Mouse (Mus musculus) hindbrain, embryonic 13.5 days (tissue): ENCODE results near the gene Fut2. TPM values are rescaled to one million over a fixed set of nuclear protein-coding genes. Genes with fewer than 3 reads are reported as not detected.
"Not testable (repeated sequence)": the region's sequence is repeated elsewhere in the genome, so short reads cannot be mapped to it uniquely, and the experiment has no call there.

Source experiments
- ATAC-seq: fragments of 200-750 bp; cut with Nextera tagmentation; 2 replicates; pipeline ENCODE4 v1.8.0; 2017; ENCODE audit warnings: moderate TSS enrichment; ENCODE audit not compliant: low FRiP score
- H3K27ac ChIP-seq: fragments of 300-500 bp; sonication (generic); 2 replicates; pipeline ENCODE4 v1.5.1; 2015; ENCODE audit warnings: inconsistent platforms, mild to moderate bottlenecking, moderate library complexity
- H3K27me3 ChIP-seq: fragments of 300-500 bp; sonication (generic); 2 replicates; pipeline ENCODE4 v1.6.1; 2015; ENCODE audit warnings: mild to moderate bottlenecking, inconsistent platforms
- H3K36me3 ChIP-seq: fragments of 300-500 bp; sonication (generic); 2 replicates; pipeline ENCODE4 v1.6.1; 2015; ENCODE audit warnings: mild to moderate bottlenecking, inconsistent platforms
- H3K4me1 ChIP-seq: fragments of 300-500 bp; sonication (generic); replicated peaks from 2 replicates; pipeline ENCODE4 v1.6.1; 2015; ENCODE audit warnings: inconsistent platforms
- H3K4me2 ChIP-seq: fragments of 300-500 bp; sonication (generic); 2 replicates; pipeline ENCODE4 v1.6.1; 2015; ENCODE audit warnings: inconsistent platforms, mild to moderate bottlenecking, moderate library complexity
- H3K4me3 ChIP-seq: fragments of 300-500 bp; sonication (generic); 2 replicates; pipeline ENCODE4 v1.5.1; 2015; ENCODE audit warnings: mild to moderate bottlenecking, inconsistent platforms
- H3K9ac ChIP-seq: fragments of 300-500 bp; sonication (generic); 2 replicates; pipeline ENCODE4 v1.6.1; 2015; ENCODE audit warnings: mild to moderate bottlenecking, inconsistent platforms
- H3K9me3 ChIP-seq: fragments of 300-500 bp; sonication (generic); 2 replicates; pipeline ENCODE4 v1.6.1; 2016; ENCODE audit warnings: inconsistent platforms
- WGBS: fragments of 180-500 bp; shearing (Covaris S2); methylation state at CpG from one replicate; pipeline ENCODE4 v1.1.7; 2015; 5-methylcytosine and 5-hydroxymethylcytosine counted together
- polyA plus RNA-seq: library from polyadenylated mRNA; unstranded; fragments of >200 nt; fragmentation: Nextera tagmentation; extraction: Ambion mirVana; gene quantifications from 2 replicates; pipeline ENCODE4 v1.2.1, GENCODE M21; 2015

Gene Fut2
- polyA plus RNA-seq, 1 experiment from 2014 or later: 0.09 TPM

- Histone ChIP-seq H3K36me3 (no peaks in the 10 kb centered on the region), H3K4me2 (peak overlapping the region; percentile 25), H3K9me3 (no peaks in the 10 kb centered on the region; the same call in 1 of the 2 replicates), H3K9ac (peak overlapping the region; percentile 46; the same call in 1 of the 2 replicates), H3K27ac (no peak overlapping the region), H3K4me1 (0 out of 2 replicates have a peak, but pooled peaks cover 4% of the 10 kb centered on the region), H3K4me3 (no peak overlapping the region), H3K27me3 (no peaks in the 10 kb centered on the region)
- 30% methylated on average over 17 of the region's 17 CpGs for WGBS
- ATAC-seq: no peak
Measured at GRCm38 (mm10) chr7:45654424-45655047, 11.7 kb downstream of the Fut2 start.

DNA sequence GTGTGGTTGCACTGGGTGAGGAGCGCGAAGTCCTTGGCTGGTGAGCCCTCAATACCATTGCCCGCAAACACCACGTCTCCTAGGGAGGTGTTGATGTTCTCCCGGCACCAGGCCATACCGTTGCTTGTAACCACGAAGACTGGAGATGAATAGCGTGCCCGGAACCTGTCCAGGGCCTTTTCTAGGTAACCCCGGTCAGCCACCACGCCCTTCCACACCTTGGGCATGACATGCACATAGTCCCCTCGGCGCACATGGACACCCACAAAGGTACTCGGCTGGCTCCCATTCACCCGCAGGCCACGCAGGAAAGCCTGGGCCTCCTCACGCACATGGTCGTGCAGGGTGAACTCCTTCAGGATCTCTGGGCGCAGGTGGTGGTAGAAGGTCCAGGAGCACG, 15.7 kb downstream of the Fut2 start:
- not testable (repeated sequence) for H3K4me3 ChIP-seq, ATAC-seq, H3K4me2 ChIP-seq, H3K4me1 ChIP-seq, H3K9me3 ChIP-seq, H3K36me3 ChIP-seq, H3K27ac ChIP-seq, H3K9ac ChIP-seq, H3K27me3 ChIP-seq
- WGBS: 94% methylated on average over 20 of the region's 20 CpGs

- WGBS: 89% methylated on average over 8 of the region's 8 CpGs
- Histone ChIP-seq H3K4me3 (no peak overlapping the region), H3K27me3 (no peaks in the 10 kb centered on the region), H3K9me3 (no peaks in the 10 kb centered on the region), H3K4me2 (no peak overlapping the region), H3K9ac (no peak overlapping the region), H3K4me1 (peaks cover 13% of the 10 kb centered on the region), H3K27ac (no peak overlapping the region), H3K36me3 (no peaks in the 10 kb centered on the region)
- no peak for ATAC-seq
Measured at GRCm38 (mm10) chr7:45649351-45649750, 16.8 kb downstream of the Fut2 start.

GRCm38 (mm10) chr7:45646671-45647070, 19.5 kb downstream of the Fut2 start:
- WGBS: 85% methylated on average over 4 of the region's 4 CpGs

GRCm38 (mm10) chr7:45645591-45645971, 20.6 kb downstream of the Fut2 start:
- Histone ChIP-seq H3K36me3 (no peaks in the 10 kb centered on the region), H3K4me3 (no peak overlapping the region), H3K9ac (no peak overlapping the region), H3K27ac (no peak overlapping the region), H3K4me1 (peaks cover 40% of the 10 kb centered on the region), H3K9me3 (no peaks in the 10 kb centered on the region), H3K27me3 (no peaks in the 10 kb centered on the region), H3K4me2 (no peak overlapping the region)
- no peak for ATAC-seq
- 66% methylated on average over 7 of the region's 7 CpGs for WGBS

More at GRCm38 (mm10) chr7:45646671-45647070, 19.5 kb downstream of the Fut2 start:
- no peaks in the 10 kb centered on the region for H3K36me3 ChIP-seq
- ATAC-seq: no peak
- H3K4me3 ChIP-seq: no peak overlapping the region
- no peaks in the 10 kb centered on the region for H3K27me3 ChIP-seq
- H3K27ac ChIP-seq: no peak overlapping the region
- no peak overlapping the region for H3K9ac ChIP-seq
- no peaks in the 10 kb centered on the region for H3K9me3 ChIP-seq
- H3K4me1 ChIP-seq: peaks cover 34% of the 10 kb centered on the region
- H3K4me2 ChIP-seq: no peak overlapping the region

- Histone ChIP-seq H3K9ac (peak overlapping the region; percentile 64), H3K27ac (peak overlapping the region; percentile 90), H3K27me3 (no peaks in the 10 kb centered on the region), H3K9me3 (no peaks in the 10 kb centered on the region), H3K4me2 (peak overlapping the region; percentile 71), H3K36me3 (no peaks in the 10 kb centered on the region), H3K4me3 (peak overlapping the region; percentile 49), H3K4me1 (peaks cover 40% of the 10 kb centered on the region)
- WGBS: 65% methylated on average over 6 of the region's 6 CpGs
- no peak for ATAC-seq
Measured at GRCm38 (mm10) chr7:45644872-45645590, 21.2 kb downstream of the Fut2 start.

DNA sequence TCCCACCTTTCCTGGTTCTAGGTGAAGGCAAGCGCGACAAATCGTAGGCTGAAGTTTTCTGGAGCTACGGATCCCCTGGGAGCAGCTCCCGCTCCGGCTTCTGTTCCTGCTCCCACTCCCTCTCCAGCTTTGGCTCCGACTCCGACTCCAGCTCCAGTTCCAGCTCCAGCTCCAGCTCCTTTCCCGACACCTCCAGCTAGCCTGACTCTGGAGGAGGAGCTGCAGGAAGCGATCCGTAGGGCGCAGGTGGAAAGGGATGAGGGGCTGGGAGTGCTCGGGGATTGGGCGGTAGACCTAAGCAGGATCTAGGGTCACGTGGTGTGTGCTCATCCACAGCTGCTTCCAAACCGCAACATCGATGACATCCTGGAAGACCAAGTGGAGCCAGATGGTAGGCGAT, 22.0 kb downstream of the Fut2 start:
- 4% methylated on average over 18 of the region's 18 CpGs for WGBS
- H3K27me3 ChIP-seq: no peaks in the 10 kb centered on the region
- peak overlapping the region; percentile 90 for H3K27ac ChIP-seq

GRCm38 (mm10) chr7:45643441-45644178, 22.6 kb downstream of the Fut2 start:
- H3K27me3 ChIP-seq: no peaks in the 10 kb centered on the region
- peak overlapping the region; percentile 94 for H3K27ac ChIP-seq
- WGBS: under 1% methylated on average over 28 of the region's 28 CpGs
- no peaks in the 10 kb centered on the region for H3K36me3 ChIP-seq
- peak overlapping the region; percentile 84 for H3K9ac ChIP-seq
- H3K9me3 ChIP-seq: no peaks in the 10 kb centered on the region
- H3K4me1 ChIP-seq: peaks cover 40% of the 10 kb centered on the region
- peak; percentile 94 for ATAC-seq
- H3K4me3 ChIP-seq: peak overlapping the region; percentile 49
- peak overlapping the region; percentile 71 for H3K4me2 ChIP-seq

More for the DNA sequence above, 22.0 kb downstream of the Fut2 start:
- peak overlapping the region; percentile 64 for H3K9ac ChIP-seq
- peak; percentile 36 for ATAC-seq
- H3K4me1 ChIP-seq: peaks cover 40% of the 10 kb centered on the region
- no peaks in the 10 kb centered on the region for H3K36me3 ChIP-seq
- peak overlapping the region; percentile 49 for H3K4me3 ChIP-seq
- peak overlapping the region; percentile 71 for H3K4me2 ChIP-seq
- no peaks in the 10 kb centered on the region for H3K9me3 ChIP-seq

DNA sequence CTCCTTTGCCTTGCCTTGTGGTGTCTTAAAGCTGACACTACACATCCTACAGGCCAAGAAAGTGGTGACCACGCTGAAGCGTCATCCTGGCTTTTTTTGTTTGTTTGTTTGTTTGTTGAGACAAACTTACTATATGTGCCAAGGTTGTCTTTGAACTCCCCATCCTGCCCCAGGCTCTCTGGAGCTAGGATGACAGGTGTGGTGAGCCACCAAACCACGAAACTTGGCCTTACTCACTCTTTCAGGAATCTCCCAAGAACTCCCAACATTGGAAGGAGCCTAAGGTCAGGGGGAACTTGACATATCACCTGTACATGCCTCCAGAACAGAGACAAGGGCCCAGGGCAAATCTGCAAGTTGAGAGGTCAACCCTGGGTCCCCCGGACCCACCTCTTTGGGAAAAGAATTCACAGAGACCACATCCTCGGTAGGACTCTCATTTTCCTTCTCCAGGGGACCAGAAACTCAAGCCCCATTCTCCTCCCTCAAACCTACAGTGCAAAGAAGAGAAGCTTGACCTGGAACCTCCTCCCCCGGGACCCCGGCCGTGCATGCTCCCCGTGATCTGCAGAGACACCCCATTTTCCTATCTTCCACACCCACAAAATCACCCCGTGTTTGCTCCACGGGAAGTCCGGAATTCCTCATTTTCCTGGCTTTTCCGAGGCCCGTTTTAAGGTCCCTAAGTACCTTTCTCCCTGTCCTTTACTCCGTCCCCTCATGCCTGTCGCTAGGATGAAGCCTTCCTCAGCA, 23.5 kb downstream of the Fut2 start:
- no peaks in the 10 kb centered on the region for H3K9me3 ChIP-seq
- H3K36me3 ChIP-seq: no peaks in the 10 kb centered on the region
- 37% methylated on average over 16 of the region's 16 CpGs for WGBS
- peaks cover 47% of the 10 kb centered on the region for H3K4me1 ChIP-seq
- H3K4me2 ChIP-seq: peak overlapping the region; percentile 71
- peak overlapping the region; percentile 84 for H3K9ac ChIP-seq
- H3K27ac ChIP-seq: peak overlapping the region; percentile 94
- no peaks in the 10 kb centered on the region for H3K27me3 ChIP-seq
- peak overlapping the region; percentile 49 for H3K4me3 ChIP-seq
- no peak for ATAC-seq

DNA sequence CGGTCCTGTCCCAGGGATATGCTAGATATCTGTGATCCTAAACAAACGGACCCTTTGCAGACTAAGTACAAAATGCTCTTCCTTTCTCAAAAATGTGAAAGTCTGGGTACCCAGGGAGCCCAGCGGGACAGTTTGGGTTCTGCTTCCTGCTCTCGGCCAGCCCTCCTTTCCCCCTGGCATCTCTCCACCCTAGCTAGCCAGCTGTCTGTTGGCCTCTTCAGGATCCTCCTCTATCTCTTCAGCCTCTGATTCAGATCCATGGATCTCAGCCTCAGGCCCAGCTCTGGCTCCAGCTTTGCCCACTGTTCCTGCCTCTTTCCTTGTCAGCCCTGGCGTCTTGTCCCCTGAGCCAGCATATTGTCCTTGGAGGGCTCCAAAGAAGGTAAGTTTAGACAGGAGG, 24.1 kb downstream of the Fut2 start:
- Histone ChIP-seq H3K9ac (0 out of 2 replicates have a peak overlapping the region, but pooled peaks have one; percentile 84), H3K4me3 (peak overlapping the region; percentile 49; the same call in 1 of the 2 replicates), H3K9me3 (no peaks in the 10 kb centered on the region), H3K4me2 (peak overlapping the region; percentile 71), H3K27me3 (no peaks in the 10 kb centered on the region), H3K27ac (peak overlapping the region; percentile 9; the same call in 1 of the 2 replicates), H3K4me1 (peaks cover 48% of the 10 kb centered on the region), H3K36me3 (no peaks in the 10 kb centered on the region)
- 81% methylated on average over 5 of the region's 5 CpGs for WGBS
- no peak for ATAC-seq

DNA sequence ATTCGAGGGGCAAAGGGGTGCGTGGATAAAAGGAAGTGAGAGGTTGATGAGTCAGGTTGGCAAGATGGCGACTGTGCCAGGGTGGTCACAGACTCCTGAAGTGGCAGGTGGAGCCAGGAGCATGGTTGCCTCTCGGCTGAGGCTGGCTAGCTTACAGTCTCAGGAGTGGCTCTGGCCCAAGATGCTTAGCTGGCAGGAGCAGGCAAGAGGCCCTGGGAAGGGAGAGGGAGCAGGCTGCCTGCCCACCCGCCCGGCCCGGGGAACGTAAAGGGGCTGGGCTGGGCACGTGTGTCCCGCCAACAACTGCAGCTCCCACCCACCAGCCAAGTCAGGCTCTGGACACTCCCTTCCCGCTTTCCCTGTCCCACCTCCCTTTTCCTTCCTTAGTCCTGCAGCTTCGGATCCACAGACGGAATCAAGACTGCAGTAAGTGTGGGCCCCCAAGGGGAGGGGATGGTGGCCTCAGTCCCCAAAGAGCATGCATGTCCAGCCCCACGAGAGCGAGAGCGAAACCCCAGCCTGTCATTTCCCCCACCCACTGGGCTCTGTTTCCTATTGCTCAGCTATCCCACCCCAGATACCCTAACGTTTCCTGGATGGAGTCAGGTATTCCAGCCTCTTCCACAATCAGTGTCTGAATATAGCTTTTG, 24.7 kb downstream of the Fut2 start:
- peaks cover 48% of the 10 kb centered on the region for H3K4me1 ChIP-seq
- no peaks in the 10 kb centered on the region for H3K9me3 ChIP-seq
- peak overlapping the region; percentile 84; the same call in 1 of the 2 replicates for H3K9ac ChIP-seq
- H3K4me2 ChIP-seq: 0 out of 2 replicates have a peak overlapping the region, but pooled peaks have one; percentile 71
- H3K4me3 ChIP-seq: no peak overlapping the region
- ATAC-seq: no peak
- WGBS: 67% methylated on average over 16 of the region's 17 CpGs
- no peaks in the 10 kb centered on the region for H3K27me3 ChIP-seq
- H3K36me3 ChIP-seq: peaks cover 4% of the 10 kb centered on the region
- H3K27ac ChIP-seq: no peak overlapping the region
